Mouse (Mus musculus) limb, embryonic 12.5 days (tissue): ENCODE measurements at regions not wholly inside any gene's neighbourhood (a gene's known extent, or its start where the extent isn't known, plus 50 kb on each side); places are given as distances from the start of the nearest gene placed in this dataset. TPM values are rescaled to one million over a fixed set of nuclear protein-coding genes. Genes with fewer than 3 reads are reported as not detected.

Experiments
- ATAC-seq: fragments of 200-750 bp; cut with Nextera tagmentation; 2 replicates; pipeline ENCODE4 v1.8.0; 2017; ENCODE audit warnings: low read depth, moderate TSS enrichment; ENCODE audit not compliant: insufficient number of reproducible peaks, insufficient read depth, low FRiP score, low TSS enrichment
- H3K27ac ChIP-seq: fragments of 300-500 bp; sonication (generic); 2 replicates; pipeline ENCODE4 v1.5.1; 2016; ENCODE audit warnings: mild to moderate bottlenecking, moderate library complexity
- H3K27me3 ChIP-seq: fragments of 300-500 bp; sonication (generic); 2 replicates; pipeline ENCODE4 v1.6.1; 2016; ENCODE audit warnings: mild to moderate bottlenecking, moderate library complexity
- H3K36me3 ChIP-seq: fragments of 300-500 bp; sonication (generic); 2 replicates; pipeline ENCODE4 v1.6.1; 2016; ENCODE audit warnings: mild to moderate bottlenecking, moderate library complexity
- H3K4me1 ChIP-seq: fragments of 300-500 bp; sonication (generic); replicated peaks from 2 replicates; pipeline ENCODE4 v1.6.1; 2016
- H3K4me2 ChIP-seq: fragments of 300-500 bp; sonication (generic); 2 replicates; pipeline ENCODE4 v1.6.1; 2016; ENCODE audit warnings: mild to moderate bottlenecking, moderate library complexity
- H3K4me3 ChIP-seq: fragments of 300-500 bp; sonication (generic); replicated peaks from 2 replicates; pipeline ENCODE4 v1.5.1; 2016; ENCODE audit warnings: mild to moderate bottlenecking
- H3K9ac ChIP-seq: fragments of 300-500 bp; sonication (generic); replicated peaks from 2 replicates; pipeline ENCODE4 v1.6.1; 2016; ENCODE audit warnings: mild to moderate bottlenecking, moderate library complexity
- H3K9me3 ChIP-seq: fragments of 300-500 bp; sonication (generic); 2 replicates; pipeline ENCODE4 v1.6.1; 2016; ENCODE audit warnings: mild to moderate bottlenecking, moderate library complexity
- WGBS: fragments of 180-500 bp; shearing (Covaris S2); methylation state at CpG from one replicate; pipeline ENCODE4 v1.1.7; 2016; 5-methylcytosine and 5-hydroxymethylcytosine counted together
- microRNA-seq: library from miRNA; unstranded; fragments of <30 nt; microRNA quantifications from one replicate; pipeline ENCODE4, GENCODE M21; 2017

- Histone ChIP-seq H3K27ac (0 out of 2 replicates have a peak overlapping the region, but pooled peaks have one; percentile 4), H3K4me2 (no peak overlapping the region), H3K9ac (no peak overlapping the region), H3K27me3 (no peaks in the 10 kb centered on the region), H3K4me3 (no peak overlapping the region), H3K4me1 (no peaks in the 10 kb centered on the region), H3K9me3 (no peaks in the 10 kb centered on the region), H3K36me3 (no peaks in the 10 kb centered on the region)
- 50% methylated on average over 3 of the region's 3 CpGs for WGBS
- ATAC-seq: 0 out of 2 replicates have a peak, but pooled peaks have one; percentile 56
Observed at GRCm38 (mm10) chr16:13487659-13488058, 180.3 kb downstream of the Parn start.

- Histone ChIP-seq H3K4me2 (no peak overlapping the region), H3K36me3 (no peaks in the 10 kb centered on the region), H3K4me3 (no peak overlapping the region), H3K27me3 (no peaks in the 10 kb centered on the region), H3K4me1 (no peaks in the 10 kb centered on the region), H3K27ac (no peak overlapping the region), H3K9ac (no peak overlapping the region), H3K9me3 (no peaks in the 10 kb centered on the region)
- no peak for ATAC-seq
- WGBS: 89% methylated on average over 2 of the region's 2 CpGs
Observed at GRCm38 (mm10) chr16:13486571-13486970, 181.4 kb downstream of the Parn start.

- no peak overlapping the region for H3K27ac ChIP-seq
- no peaks in the 10 kb centered on the region for H3K36me3 ChIP-seq
- no peaks in the 10 kb centered on the region for H3K9me3 ChIP-seq
- no peak overlapping the region for H3K4me3 ChIP-seq
- no peak for ATAC-seq
- no peak overlapping the region for H3K4me2 ChIP-seq
- WGBS: 82% methylated on average over 3 of the region's 3 CpGs
- no peak overlapping the region for H3K9ac ChIP-seq
- no peaks in the 10 kb centered on the region for H3K4me1 ChIP-seq
- H3K27me3 ChIP-seq: no peaks in the 10 kb centered on the region
Observed at GRCm38 (mm10) chr16:13480221-13480620, 187.7 kb downstream of the Parn start.

GRCm38 (mm10) chr16:13476653-13477052 is 191.3 kb downstream of the Parn start:
- Histone ChIP-seq H3K27me3 (no peaks in the 10 kb centered on the region), H3K4me3 (no peak overlapping the region), H3K9ac (no peak overlapping the region), H3K9me3 (no peaks in the 10 kb centered on the region), H3K27ac (no peak overlapping the region), H3K4me1 (no peaks in the 10 kb centered on the region), H3K36me3 (no peaks in the 10 kb centered on the region), H3K4me2 (no peak overlapping the region)
- WGBS: 82% methylated on average over 3 of the region's 3 CpGs
- no peak for ATAC-seq

GRCm38 (mm10) chr16:13474956-13475355 is 193.0 kb downstream of the Parn start:
- H3K27ac ChIP-seq: no peak overlapping the region
- no peaks in the 10 kb centered on the region for H3K9me3 ChIP-seq
- no peak for ATAC-seq
- no peaks in the 10 kb centered on the region for H3K4me1 ChIP-seq
- H3K27me3 ChIP-seq: no peaks in the 10 kb centered on the region
- H3K4me2 ChIP-seq: no peak overlapping the region
- no peak overlapping the region for H3K9ac ChIP-seq
- no peaks in the 10 kb centered on the region for H3K36me3 ChIP-seq
- no peak overlapping the region for H3K4me3 ChIP-seq
- WGBS: 88% methylated on average over 3 of the region's 3 CpGs

- Histone ChIP-seq H3K4me3 (no peak overlapping the region), H3K27ac (no peak overlapping the region), H3K9ac (no peak overlapping the region), H3K4me2 (no peak overlapping the region), H3K4me1 (no peaks in the 10 kb centered on the region), H3K27me3 (no peaks in the 10 kb centered on the region), H3K36me3 (no peaks in the 10 kb centered on the region), H3K9me3 (no peaks in the 10 kb centered on the region)
- no peak for ATAC-seq
- 73% methylated on average over 3 of the region's 3 CpGs for WGBS
Observed at GRCm38 (mm10) chr16:13474274-13474673, 193.7 kb downstream of the Parn start.

- H3K4me2 ChIP-seq: no peak overlapping the region
- no peaks in the 10 kb centered on the region for H3K36me3 ChIP-seq
- 27% methylated on average over 5 of the region's 5 CpGs for WGBS
- no peaks in the 10 kb centered on the region for H3K27me3 ChIP-seq
- H3K9ac ChIP-seq: no peak overlapping the region
- H3K9me3 ChIP-seq: no peaks in the 10 kb centered on the region
- no peak overlapping the region for H3K4me3 ChIP-seq
- no peak overlapping the region for H3K27ac ChIP-seq
- peaks cover 19% of the 10 kb centered on the region for H3K4me1 ChIP-seq
- ATAC-seq: peak; percentile 77; the same call in 1 of the 2 replicates
Observed at GRCm38 (mm10) chr16:13467139-13467538, 200.8 kb downstream of the Parn start.

Small RNA genes lying in the stretch of these regions (microRNA-seq; reads per million reads assigned to microRNA genes)
- not detected for gene Mir6365
